Mouse (Mus musculus) kidney, postnatal 0 days (tissue): Measurements from ENCODE around the gene Camsap1. TPM values are rescaled to one million over a fixed set of nuclear protein-coding genes. Genes with fewer than 3 reads are reported as not detected.

ENCODE experiments used
- ATAC-seq: fragments of 200-750 bp; cut with Nextera tagmentation; replicated peaks from 2 replicates; pipeline ENCODE4 v1.8.0; 2017; ENCODE audit warnings: low read depth, moderate number of reproducible peaks, moderate TSS enrichment, moderate library complexity; ENCODE audit not compliant: low FRiP score
- DNase-seq: peaks from one replicate; pipeline ENCODE4 v3.0.0-alpha.2; 2016; ENCODE audit warnings: low spot score
- H3K27ac ChIP-seq: fragments of 300-500 bp; sonication (generic); 2 replicates; pipeline ENCODE4 v1.5.1; 2014; ENCODE audit warnings: mild to moderate bottlenecking
- H3K27me3 ChIP-seq: fragments of 300-500 bp; sonication (generic); 2 replicates; pipeline ENCODE4 v1.6.1; 2014; ENCODE audit warnings: low read length, mixed read lengths; ENCODE audit not compliant: insufficient read depth
- H3K36me3 ChIP-seq: fragments of 300-500 bp; sonication (generic); 2 replicates; pipeline ENCODE4 v1.6.1; 2014; ENCODE audit warnings: low read length, mixed read lengths; ENCODE audit not compliant: insufficient read depth
- H3K4me1 ChIP-seq: fragments of 300-500 bp; sonication (generic); replicated peaks from 2 replicates; pipeline ENCODE4 v1.6.1; 2014; ENCODE audit warnings: antibody characterized with exemption, low read length, mixed read lengths; ENCODE audit not compliant: insufficient read depth
- H3K4me2 ChIP-seq: fragments of 300-500 bp; sonication (generic); 2 replicates; pipeline ENCODE4 v1.6.1; 2014; ENCODE audit warnings: mild to moderate bottlenecking, low read length, moderate library complexity, mixed read lengths
- H3K4me3 ChIP-seq: fragments of 300-500 bp; sonication (generic); replicated peaks from 2 replicates; pipeline ENCODE4 v1.5.1; 2014; ENCODE audit warnings: low read depth, low read length
- H3K9ac ChIP-seq: fragments of 300-500 bp; sonication (generic); 2 replicates; pipeline ENCODE4 v1.6.1; 2014; ENCODE audit warnings: low read depth, low read length
- H3K9me3 ChIP-seq: fragments of 300-500 bp; sonication (generic); replicated peaks from 2 replicates; pipeline ENCODE4 v1.6.1; 2016; ENCODE audit warnings: low read length, inconsistent platforms, mixed read lengths
- CTCF ChIP-seq: IDR thresholded peaks from 2 replicates; pipeline ENCODE4 v1.5.1; 2016; ENCODE audit warnings: antibody characterized with exemption, low read depth, mild to moderate bottlenecking, moderate library complexity
- WGBS: fragments of 180-500 bp; shearing (Covaris S2); extraction: QIAGEN DNeasy Blood & Tissue Kit; methylation state at CpG from one replicate; pipeline ENCODE4 v1.1.7; 2014; 5-methylcytosine and 5-hydroxymethylcytosine counted together
- polyA plus RNA-seq: library from polyadenylated mRNA; unstranded; fragments of >200 nt; fragmentation: Nextera tagmentation; extraction: Ambion mirVana; gene quantifications from 2 replicates; pipeline ENCODE4 v1.2.1, GENCODE M21; 2015

Gene Camsap1
- polyA plus RNA-seq, result 9.1 and 14.2 TPM in 2 replicates

- Histone ChIP-seq H3K36me3 (no peaks in the 10 kb centered on the region), H3K4me3 (peak within 1 kb of the TSS; percentile 91), H3K27me3 (no peaks in the 10 kb centered on the region), H3K4me2 (peak within 1 kb of the TSS; percentile 92), H3K9ac (peak within 1 kb of the TSS; percentile 95), H3K4me1 (peaks cover 21% of the 10 kb centered on the region), H3K9me3 (no peaks in the 10 kb centered on the region), H3K27ac (peak within 1 kb of the TSS; percentile 80)
- under 1% methylated on average over 45 of the region's 64 CpGs for WGBS
- DNase-seq (peak; percentile 100), ATAC-seq (peak; percentile 99)
- no peak for TF ChIP-seq CTCF
These were observed at the start of gene Camsap1 for GRCm38 (mm10) chr2:25983159-25983907. Camsap1 (minus strand) TSS chr2:25983282.

GRCm38 (mm10) chr2:26030288-26030687 is 47.2 kb upstream of the Camsap1 start:
- no peak overlapping the region for H3K27ac ChIP-seq
- peak; percentile 27 for DNase-seq
- TF ChIP-seq CTCF, result peak; percentile 68
- H3K9me3 ChIP-seq, result no peaks in the 10 kb centered on the region
- no peaks in the 10 kb centered on the region for H3K4me1 ChIP-seq
- no peak overlapping the region for H3K4me2 ChIP-seq
- no peaks in the 10 kb centered on the region for H3K36me3 ChIP-seq
- H3K4me3 ChIP-seq, result no peak overlapping the region
- no peaks in the 10 kb centered on the region for H3K27me3 ChIP-seq
- ATAC-seq, result 0 out of 2 replicates have a peak, but pooled peaks have one; percentile 37
- H3K9ac ChIP-seq, result no peak overlapping the region
- 43% methylated on average over 3 of the region's 3 CpGs for WGBS

GRCm38 (mm10) chr2:26024138-26025075 is 41.3 kb upstream of the Camsap1 start:
- Histone ChIP-seq H3K4me2 (no peak overlapping the region), H3K27ac (no peak overlapping the region), H3K27me3 (no peaks in the 10 kb centered on the region), H3K4me3 (no peak overlapping the region), H3K9me3 (no peaks in the 10 kb centered on the region), H3K36me3 (no peaks in the 10 kb centered on the region), H3K4me1 (no peaks in the 10 kb centered on the region), H3K9ac (no peak overlapping the region)
- WGBS, result 34% methylated on average over 4 of the region's 4 CpGs
- peak; percentile 94 for TF ChIP-seq CTCF
- DNase-seq, result peak; percentile 72
- no peak for ATAC-seq

GRCm38 (mm10) chr2:26022626-26023025 is 39.5 kb upstream of the Camsap1 start:
- no peak for TF ChIP-seq CTCF

GRCm38 (mm10) chr2:26022258-26022565 is 39.1 kb upstream of the Camsap1 start:
- Histone ChIP-seq H3K27ac (0 out of 2 replicates have a peak overlapping the region, but pooled peaks have one; percentile 87), H3K9me3 (no peaks in the 10 kb centered on the region), H3K36me3 (no peaks in the 10 kb centered on the region; the same call in 1 of the 2 replicates), H3K27me3 (no peaks in the 10 kb centered on the region), H3K9ac (no peak overlapping the region), H3K4me3 (no peak overlapping the region), H3K4me1 (no peaks in the 10 kb centered on the region; the same call in 1 of the 2 replicates), H3K4me2 (peak overlapping the region; percentile 88; the same call in 1 of the 2 replicates)
- TF ChIP-seq CTCF, result no peak
- ATAC-seq (no peak), DNase-seq (no peak)
- 78% methylated on average over 8 of the region's 8 CpGs for WGBS

More at GRCm38 (mm10) chr2:26022626-26023025, 39.5 kb upstream of the Camsap1 start:
- Histone ChIP-seq H3K9ac (no peak overlapping the region), H3K4me2 (no peak overlapping the region), H3K36me3 (no peaks in the 10 kb centered on the region; the same call in 1 of the 2 replicates), H3K27ac (no peak overlapping the region), H3K9me3 (no peaks in the 10 kb centered on the region), H3K27me3 (no peaks in the 10 kb centered on the region), H3K4me3 (no peak overlapping the region), H3K4me1 (no peaks in the 10 kb centered on the region; the same call in 1 of the 2 replicates)
- ATAC-seq, result no peak
- no peak for DNase-seq
- 86% methylated on average over 1 of the region's 1 CpGs for WGBS
